Mouse (Mus musculus): ENCODE data around the gene Gm49450.

DNA sequence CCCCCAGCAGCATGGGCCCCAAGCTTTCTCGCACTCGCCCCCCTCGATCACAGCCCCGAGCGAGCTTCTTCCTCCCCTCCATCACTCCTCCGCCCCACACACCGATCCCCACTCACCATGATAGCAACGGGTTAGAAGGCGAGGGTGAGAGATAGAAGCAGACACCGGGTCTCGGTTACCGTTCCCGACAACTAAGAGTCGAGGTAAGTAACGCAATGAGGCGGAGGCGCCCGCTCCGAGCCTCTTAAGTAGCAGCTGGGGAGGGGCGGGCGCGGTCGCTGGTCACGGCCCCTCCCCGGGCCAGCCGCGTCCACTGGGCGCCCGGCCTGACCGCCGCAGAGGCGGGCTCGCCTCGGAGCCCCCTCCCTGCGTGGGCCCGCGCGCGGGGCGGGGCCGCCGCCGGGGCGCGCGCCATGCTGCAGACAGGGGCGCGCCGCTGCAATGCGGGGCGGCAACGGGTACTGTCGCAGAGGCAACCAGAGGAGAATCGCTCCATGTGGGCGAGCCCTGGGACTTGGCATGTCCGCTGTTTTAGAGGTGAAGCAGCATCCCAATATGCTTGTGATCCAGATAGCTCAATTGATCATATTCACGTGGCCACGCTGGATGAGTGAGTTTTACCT, 19.0 kb downstream of the Gm49450 start, which contains the start of gene Tuba1b:
- TF ChIP-seq CTCF (IDR thresholded peaks at IDR 0.05; ENCODE audit: extremely low read depth, insufficient read depth, low read length): no peak
- TF ChIP-seq POLR2A (IDR thresholded peaks at IDR 0.05; ENCODE audit: extremely low read depth, insufficient read depth, low read length): peak; percentile 69
